Mouse (Mus musculus): ENCODE results near the gene Erich3. TPM values are rescaled to one million over a fixed set of nuclear protein-coding genes. Genes with fewer than 3 reads are reported as not detected.

Gene Erich3
- polyA plus RNA-seq, 1 experiment, result not detected

DNA sequence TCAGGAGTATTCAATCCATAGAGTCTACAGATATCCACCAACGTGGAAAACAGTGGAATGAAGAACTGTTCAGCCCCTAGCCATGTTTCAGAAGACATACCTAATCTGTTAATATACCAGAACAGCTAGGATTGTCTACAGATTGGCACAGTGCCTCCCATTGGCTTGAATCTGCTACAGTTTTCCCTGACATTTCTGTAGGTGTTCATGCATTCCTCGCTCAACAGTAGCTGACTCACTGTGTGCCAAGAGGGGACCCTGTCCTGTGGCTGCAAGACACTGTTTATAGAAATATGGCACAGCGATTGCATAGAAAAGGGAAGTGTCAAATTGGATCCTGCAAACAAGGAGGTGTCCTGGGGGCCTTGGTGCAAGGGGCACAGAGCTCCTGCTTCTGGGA lies 36.6 kb downstream of the Erich3 start:
- H3K4me3 ChIP-seq (ENCODE audit: insufficient read depth, low read depth, low read length), result no peak overlapping the region
- H3K4me1 ChIP-seq (ENCODE audit: control insufficient read depth, insufficient read depth, insufficient read length, low read length), result no peaks in the 10 kb centered on the region
- H3K27ac ChIP-seq (replicated peaks; ENCODE audit: low read depth, low read length), result no peak overlapping the region

DNA sequence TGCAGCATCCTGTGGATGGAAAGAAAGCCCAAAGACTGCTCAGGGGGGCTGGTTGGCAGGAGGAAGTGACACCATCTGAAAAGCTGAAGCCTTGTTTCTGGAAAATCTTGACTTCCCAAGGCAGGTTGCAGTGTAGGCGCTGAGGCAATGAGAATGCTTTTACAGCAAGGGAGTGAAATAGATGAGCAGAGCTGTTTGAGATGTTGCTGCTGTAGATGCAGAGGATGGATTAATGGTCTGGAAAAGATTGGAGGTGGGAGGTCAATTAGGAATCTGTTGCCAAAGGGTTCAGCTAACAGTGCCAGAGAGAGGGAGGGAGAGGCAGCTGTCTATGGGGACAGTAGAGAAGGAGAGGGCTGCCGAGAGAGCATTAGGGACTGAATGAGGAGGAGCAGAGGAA lies 37.1 kb downstream of the Erich3 start:
- Histone ChIP-seq H3K27ac (replicated peaks; ENCODE audit: low read depth, low read length) (no peak overlapping the region), H3K4me1 (ENCODE audit: control insufficient read depth, insufficient read depth, insufficient read length, low read length) (no peaks in the 10 kb centered on the region), H3K4me3 (ENCODE audit: insufficient read depth, low read depth, low read length) (no peak overlapping the region)

GRCm38 (mm10) chr3:154704755-154705154 lies 41.1 kb downstream of the Erich3 start:
- no peaks in the 10 kb centered on the region for H3K4me1 ChIP-seq (ENCODE audit: control insufficient read depth, insufficient read depth, insufficient read length, low read length)
- no peak overlapping the region for H3K4me3 ChIP-seq (ENCODE audit: insufficient read depth, low read depth, low read length)
- H3K27ac ChIP-seq (replicated peaks; ENCODE audit: low read depth, low read length), result no peak overlapping the region

GRCm38 (mm10) chr3:154708150-154708549 lies 44.5 kb downstream of the Erich3 start:
- no peak overlapping the region for H3K4me3 ChIP-seq (ENCODE audit: insufficient read depth, low read depth, low read length)
- no peak overlapping the region for H3K27ac ChIP-seq (replicated peaks; ENCODE audit: low read depth, low read length)
- H3K4me1 ChIP-seq (ENCODE audit: control insufficient read depth, insufficient read depth, insufficient read length, low read length), result no peaks in the 10 kb centered on the region

DNA sequence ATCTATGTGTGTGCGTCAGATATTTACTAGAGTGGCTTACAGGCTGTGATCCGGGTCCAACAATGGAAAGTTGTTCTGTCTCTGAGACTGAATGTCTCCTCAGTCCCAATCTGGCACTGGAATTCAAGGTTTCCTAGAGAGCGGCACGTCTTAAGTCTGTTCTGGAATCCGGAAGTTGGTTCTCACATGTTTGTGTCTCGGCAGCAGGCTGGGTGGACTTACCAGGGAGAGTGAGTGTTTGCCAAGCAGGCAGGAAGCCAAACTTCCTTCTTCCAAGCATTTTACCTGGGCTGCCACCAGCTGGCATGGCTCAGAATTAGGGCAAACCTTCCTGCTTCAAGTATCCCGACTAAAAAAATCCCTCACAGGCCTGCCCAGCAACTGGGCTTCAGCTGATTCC lies 59.5 kb downstream of the Erich3 start:
- Histone ChIP-seq H3K4me3 (ENCODE audit: insufficient read depth, low read depth, low read length) (no peak overlapping the region), H3K4me1 (ENCODE audit: control insufficient read depth, insufficient read depth, insufficient read length, low read length) (no peaks in the 10 kb centered on the region), H3K27ac (replicated peaks; ENCODE audit: low read depth, low read length) (no peak overlapping the region)

DNA sequence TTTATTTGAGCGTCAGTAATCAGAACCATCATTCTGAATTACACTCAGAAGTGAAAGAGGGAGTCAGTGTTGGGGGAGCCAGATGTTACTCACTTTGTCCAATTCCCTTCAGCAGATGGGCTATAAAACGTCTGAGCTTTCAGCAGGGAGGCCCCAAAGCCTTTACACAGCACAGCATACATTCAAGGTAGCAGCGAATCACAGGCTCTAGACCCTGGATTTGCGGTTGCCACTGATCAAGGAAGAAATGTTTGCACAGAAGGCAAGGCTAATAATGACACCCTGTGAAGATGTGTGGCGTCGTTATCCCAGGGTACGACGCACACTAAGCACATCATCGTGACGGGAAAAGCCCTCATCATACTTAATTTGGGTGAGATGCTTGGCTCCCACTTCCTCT lies 67.8 kb downstream of the Erich3 start:
- H3K4me3 ChIP-seq (ENCODE audit: insufficient read depth, low read depth, low read length), result no peak overlapping the region
- H3K27ac ChIP-seq (replicated peaks; ENCODE audit: low read depth, low read length), result no peak overlapping the region
- no peaks in the 10 kb centered on the region for H3K4me1 ChIP-seq (ENCODE audit: control insufficient read depth, insufficient read depth, insufficient read length, low read length)

DNA sequence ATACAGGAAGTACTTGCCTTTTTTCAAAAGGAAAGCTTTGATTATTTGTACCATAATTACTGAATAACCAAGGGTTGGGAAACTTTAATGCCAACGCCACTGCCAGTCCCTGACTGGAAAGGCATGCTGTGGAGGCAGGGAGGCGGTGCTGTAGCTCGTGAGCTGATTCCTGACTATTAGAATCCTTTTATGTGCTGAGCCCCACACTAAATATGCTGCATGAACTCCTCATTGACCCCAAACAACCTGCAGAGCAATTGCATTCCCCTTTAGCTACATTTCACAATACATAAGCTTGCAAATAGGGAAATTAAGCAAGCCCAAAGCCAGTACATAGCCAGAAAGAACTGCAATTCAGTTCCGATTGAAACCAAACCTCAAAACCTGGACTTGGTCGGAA lies 77.8 kb downstream of the Erich3 start:
- no peak overlapping the region for H3K4me3 ChIP-seq (ENCODE audit: insufficient read depth, low read depth, low read length)
- no peak overlapping the region for H3K27ac ChIP-seq (replicated peaks; ENCODE audit: low read depth, low read length)
- no peaks in the 10 kb centered on the region for H3K4me1 ChIP-seq (ENCODE audit: control insufficient read depth, insufficient read depth, insufficient read length, low read length)

GRCm38 (mm10) chr3:154742927-154743326 lies 79.3 kb downstream of the Erich3 start:
- H3K27ac ChIP-seq (replicated peaks; ENCODE audit: low read depth, low read length), result no peak overlapping the region
- H3K4me1 ChIP-seq (ENCODE audit: control insufficient read depth, insufficient read depth, insufficient read length, low read length), result no peaks in the 10 kb centered on the region
- no peak overlapping the region for H3K4me3 ChIP-seq (ENCODE audit: insufficient read depth, low read depth, low read length)

DNA sequence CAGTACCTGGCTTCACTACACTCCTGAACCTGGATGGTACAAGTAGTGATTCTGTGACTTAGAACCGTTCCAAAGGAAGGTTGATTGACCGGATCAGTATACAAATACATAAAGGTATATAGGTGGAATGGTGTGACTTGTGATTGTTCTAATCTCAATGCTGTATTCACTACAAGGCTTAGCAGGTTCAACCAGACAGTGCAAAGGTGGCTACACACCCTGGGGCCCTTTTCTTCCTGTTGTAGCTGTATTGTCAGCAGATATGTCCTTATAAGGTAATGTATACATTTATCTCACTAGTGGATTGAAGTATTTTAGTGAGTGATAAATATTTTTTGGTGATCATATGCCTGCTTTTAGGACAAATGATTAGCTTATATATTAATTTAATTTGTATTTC lies 80.7 kb downstream of the Erich3 start:
- no peak overlapping the region for H3K27ac ChIP-seq (replicated peaks; ENCODE audit: low read depth, low read length)
- no peaks in the 10 kb centered on the region for H3K4me1 ChIP-seq (ENCODE audit: control insufficient read depth, insufficient read depth, insufficient read length, low read length)
- H3K4me3 ChIP-seq (ENCODE audit: insufficient read depth, low read depth, low read length), result no peak overlapping the region

- no peak overlapping the region for H3K4me3 ChIP-seq (ENCODE audit: insufficient read depth, low read depth, low read length)
- no peak overlapping the region for H3K27ac ChIP-seq (replicated peaks; ENCODE audit: low read depth, low read length)
- peaks cover 3% of the 10 kb centered on the region for H3K4me1 ChIP-seq (ENCODE audit: control insufficient read depth, insufficient read depth, insufficient read length, low read length)
Observed at GRCm38 (mm10) chr3:154754505-154754904, 90.8 kb downstream of the Erich3 start.

DNA sequence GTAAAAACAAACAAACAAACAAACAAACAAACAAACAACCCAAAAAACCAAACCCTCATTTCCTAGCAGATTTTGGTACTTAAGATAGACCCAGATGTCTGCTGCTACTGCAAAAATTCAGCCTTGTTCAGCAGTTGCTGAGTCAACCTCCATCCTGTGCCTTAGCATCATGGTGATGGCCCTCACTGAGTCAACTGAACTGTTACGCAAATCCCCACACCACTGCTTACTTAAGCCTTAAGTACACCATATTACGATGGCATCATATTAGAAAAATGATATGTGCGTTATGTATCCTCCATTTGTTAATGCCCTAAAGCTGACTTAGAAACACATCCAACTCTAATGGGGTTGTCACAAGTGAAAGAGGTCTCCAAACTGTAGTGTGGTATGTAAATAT lies 91.6 kb downstream of the Erich3 start:
- Histone ChIP-seq H3K4me3 (ENCODE audit: insufficient read depth, low read depth, low read length) (no peak overlapping the region), H3K27ac (replicated peaks; ENCODE audit: low read depth, low read length) (no peak overlapping the region), H3K4me1 (ENCODE audit: control insufficient read depth, insufficient read depth, insufficient read length, low read length) (peaks cover 3% of the 10 kb centered on the region)

GRCm38 (mm10) chr3:154758089-154758488 lies 94.4 kb downstream of the Erich3 start:
- Histone ChIP-seq H3K4me1 (ENCODE audit: control insufficient read depth, insufficient read depth, insufficient read length, low read length) (peaks cover 3% of the 10 kb centered on the region), H3K27ac (replicated peaks; ENCODE audit: low read depth, low read length) (no peak overlapping the region), H3K4me3 (ENCODE audit: insufficient read depth, low read depth, low read length) (no peak overlapping the region)

DNA sequence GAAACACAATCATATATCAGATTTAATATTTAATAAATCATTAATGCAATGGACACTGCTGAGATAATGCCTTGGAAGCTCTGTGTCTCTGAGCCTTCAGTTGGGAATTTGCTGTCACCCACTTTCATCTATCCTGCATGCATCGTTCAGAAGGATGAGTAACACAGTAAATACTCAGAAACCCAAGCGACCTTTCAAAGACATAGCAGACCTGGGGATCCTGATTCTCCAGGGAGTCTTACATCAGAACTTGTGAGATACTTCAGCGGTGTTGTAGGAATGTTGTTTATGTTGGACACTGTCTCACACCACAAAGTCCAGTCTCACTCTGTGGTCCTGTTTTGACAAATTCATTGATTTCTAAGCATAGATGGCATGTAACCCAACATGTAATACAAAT lies 97.4 kb downstream of the Erich3 start:
- no peak overlapping the region for H3K4me3 ChIP-seq (ENCODE audit: insufficient read depth, low read depth, low read length)
- no peak overlapping the region for H3K27ac ChIP-seq (replicated peaks; ENCODE audit: low read depth, low read length)
- H3K4me1 ChIP-seq (ENCODE audit: control insufficient read depth, insufficient read depth, insufficient read length, low read length), result no peaks in the 10 kb centered on the region

DNA sequence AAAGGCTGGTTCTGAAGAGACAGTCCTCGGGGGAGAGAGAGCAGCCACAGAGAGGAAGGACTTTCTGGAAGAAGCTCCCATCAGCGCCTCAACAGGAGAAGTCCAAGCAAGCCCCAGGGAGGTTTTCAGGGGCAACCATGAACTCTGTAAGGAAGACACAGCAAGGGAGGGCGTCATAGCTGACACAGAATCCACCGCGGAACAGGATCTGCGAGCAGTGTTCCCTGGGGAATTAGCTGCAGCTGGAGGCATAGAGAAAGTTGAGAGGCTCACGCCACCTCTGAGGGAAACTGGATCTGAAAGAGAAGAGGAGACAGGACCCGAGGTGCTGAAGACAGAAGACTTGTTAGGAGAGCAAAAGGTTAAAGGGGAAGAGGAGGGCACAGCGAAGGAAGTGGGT lies 99.7 kb downstream of the Erich3 start:
- Histone ChIP-seq H3K4me1 (ENCODE audit: control insufficient read depth, insufficient read depth, insufficient read length, low read length) (no peaks in the 10 kb centered on the region), H3K4me3 (ENCODE audit: insufficient read depth, low read depth, low read length) (no peak overlapping the region), H3K27ac (replicated peaks; ENCODE audit: low read depth, low read length) (no peak overlapping the region)

- no peak overlapping the region for H3K27ac ChIP-seq (replicated peaks; ENCODE audit: low read depth, low read length)
- H3K4me1 ChIP-seq (ENCODE audit: control insufficient read depth, insufficient read depth, insufficient read length, low read length), result no peaks in the 10 kb centered on the region
- H3K4me3 ChIP-seq (ENCODE audit: insufficient read depth, low read depth, low read length), result no peak overlapping the region
Observed at GRCm38 (mm10) chr3:154764115-154764514, 100.5 kb downstream of the Erich3 start.

DNA sequence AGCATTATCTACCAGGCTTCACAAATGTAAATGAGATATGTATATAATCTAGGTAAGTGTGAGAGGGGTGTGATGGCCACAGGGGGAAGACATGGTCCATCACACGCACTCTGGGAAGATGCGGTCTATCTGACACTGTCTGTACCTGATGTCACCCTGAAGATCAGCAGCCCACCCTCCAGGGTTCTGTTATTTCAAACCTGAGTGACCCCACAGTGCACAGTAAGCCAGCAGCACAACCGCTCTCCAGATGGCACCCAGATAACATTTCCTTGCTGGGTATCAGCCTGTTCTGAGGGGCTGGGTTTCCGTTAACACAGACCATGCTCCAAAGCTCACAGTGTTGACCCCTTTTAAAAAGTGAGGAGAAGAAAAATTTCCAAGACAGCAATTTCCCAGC lies 102.7 kb downstream of the Erich3 start:
- H3K27ac ChIP-seq (replicated peaks; ENCODE audit: low read depth, low read length), result no peak overlapping the region
- H3K4me3 ChIP-seq (ENCODE audit: insufficient read depth, low read depth, low read length), result no peak overlapping the region
- no peaks in the 10 kb centered on the region for H3K4me1 ChIP-seq (ENCODE audit: control insufficient read depth, insufficient read depth, insufficient read length, low read length)

GRCm38 (mm10) chr3:154771651-154772050 lies 108.0 kb downstream of the Erich3 start:
- H3K27ac ChIP-seq (replicated peaks; ENCODE audit: low read depth, low read length), result no peak overlapping the region
- H3K4me3 ChIP-seq (ENCODE audit: insufficient read depth, low read depth, low read length), result no peak overlapping the region
- no peaks in the 10 kb centered on the region for H3K4me1 ChIP-seq (ENCODE audit: control insufficient read depth, insufficient read depth, insufficient read length, low read length)

Data from brown adipose tissue, adult 24 weeks (tissue).